Mouse (Mus musculus): ENCODE data around the gene Sh3tc1. TPM values are rescaled to one million over a fixed set of nuclear protein-coding genes. Genes with fewer than 3 reads are reported as not detected.

Sh3tc1 gene
- 3.3 TPM for polyA plus RNA-seq (2015; fragmentation: Illumina TruSeq; extraction: RNeasy Lipid Tissue Mini Kit (QIAGEN cat#74804); ENCODE audit: insufficient read depth, low read depth, low replicate concordance)

GRCm38 (mm10) chr5:35739536-35740278 is at the start of gene Sh3tc1:
TSS of gene Sh3tc1 (minus strand) at chr5:35739987.

GRCm38 (mm10) chr5:35757639-35758001 is 17.8 kb upstream of the Sh3tc1 start, which contains the start of gene Ablim2:
TSS of gene Ablim2 (plus strand) at chr5:35757880.

GRCm38 (mm10) chr5:35679256-35680155 is 60.3 kb downstream of the Sh3tc1 start, which contains the start of gene Htra3:
TSS of gene Htra3 (minus strand) at chr5:35679782.

Other genes with a start within 250 kb of the Sh3tc1 start
- gene Cpz, start 214.3 kb downstream of the Sh3tc1 start, polyA plus RNA-seq (2015; fragmentation: Illumina TruSeq; extraction: RNeasy Lipid Tissue Mini Kit (QIAGEN cat#74804); ENCODE audit: insufficient read depth, low read depth, low replicate concordance), result 1.6 TPM
- gene Trmt44, start 164.9 kb downstream of the Sh3tc1 start, polyA plus RNA-seq (2015; fragmentation: Illumina TruSeq; extraction: RNeasy Lipid Tissue Mini Kit (QIAGEN cat#74804); ENCODE audit: insufficient read depth, low read depth, low replicate concordance), result 1.3 TPM
- gene Acox3, start 156.9 kb downstream of the Sh3tc1 start, polyA plus RNA-seq (2015; fragmentation: Illumina TruSeq; extraction: RNeasy Lipid Tissue Mini Kit (QIAGEN cat#74804); ENCODE audit: insufficient read depth, low read depth, low replicate concordance), result 5.0 TPM
- 35.0 TPM for gene Htra3, start 60.2 kb downstream of the Sh3tc1 start, polyA plus RNA-seq (2015; fragmentation: Illumina TruSeq; extraction: RNeasy Lipid Tissue Mini Kit (QIAGEN cat#74804); ENCODE audit: insufficient read depth, low read depth, low replicate concordance)
- gene Ablim2, start 17.9 kb upstream of the Sh3tc1 start, polyA plus RNA-seq (2015; fragmentation: Illumina TruSeq; extraction: RNeasy Lipid Tissue Mini Kit (QIAGEN cat#74804); ENCODE audit: insufficient read depth, low read depth, low replicate concordance), result 4.0 TPM
- 3.0 TPM for gene Afap1, start 153.3 kb upstream of the Sh3tc1 start, polyA plus RNA-seq (2015; fragmentation: Illumina TruSeq; extraction: RNeasy Lipid Tissue Mini Kit (QIAGEN cat#74804); ENCODE audit: insufficient read depth, low read depth, low replicate concordance)